Mouse (Mus musculus) bone marrow macrophage, adult 2 months (primary cell): Measurements from ENCODE around the gene Atp6v0a4. TPM values are rescaled to one million over a fixed set of nuclear protein-coding genes. Genes with fewer than 3 reads are reported as not detected.

ENCODE experiments used
- H3K27ac ChIP-seq: 2 replicates; pipeline ENCODE4 v1.5.1; 2012; ENCODE audit warnings: low read depth, low read length; ENCODE audit not compliant: insufficient read depth
- H3K4me1 ChIP-seq: 2 replicates; pipeline ENCODE4 v1.6.1; 2012; ENCODE audit warnings: low read length; ENCODE audit not compliant: control insufficient read depth, insufficient read depth
- H3K4me3 ChIP-seq: 2 replicates; pipeline ENCODE4 v1.5.1; 2012; ENCODE audit warnings: mild to moderate bottlenecking, low read length, moderate library complexity; ENCODE audit not compliant: insufficient read depth
- CTCF ChIP-seq: IDR thresholded peaks from 2 replicates; pipeline ENCODE4 v1.5.1; 2012; ENCODE audit warnings: low read depth, mild to moderate bottlenecking, low read length, moderate library complexity
- POLR2A ChIP-seq: IDR thresholded peaks from 2 replicates; pipeline ENCODE4 v1.6.1; 2012; ENCODE audit warnings: mild to moderate bottlenecking, low read depth, low read length, borderline replicate concordance
- polyA plus RNA-seq: library from polyadenylated mRNA; stranded (reverse); fragments of >200 nt; gene quantifications from 2 replicates; pipeline ENCODE4 v1.2.4, GENCODE M21; 2012; ENCODE audit not compliant: missing spikeins, insufficient read depth, insufficient read length

The Atp6v0a4 gene
- polyA plus RNA-seq, 1 experiment = not detected

DNA sequence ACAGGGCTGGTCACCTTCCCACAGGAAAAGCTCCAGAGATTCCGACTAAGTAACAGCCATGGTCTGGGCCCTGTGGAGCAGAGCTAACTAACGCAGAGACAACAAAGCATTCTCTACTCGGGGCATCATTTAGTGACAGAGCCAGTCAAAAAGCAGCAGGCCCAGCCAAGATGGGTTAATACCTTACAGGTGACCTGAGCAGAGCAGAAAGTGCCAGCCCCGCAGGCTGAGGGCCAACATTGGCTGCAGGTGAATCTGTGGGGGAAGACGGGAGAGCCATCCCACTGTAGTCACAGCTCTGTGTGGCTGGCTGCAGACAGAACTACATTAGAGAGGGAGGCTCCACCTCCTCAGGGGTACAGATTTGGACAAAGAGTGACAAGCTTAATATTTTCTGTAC lies 22.9 kb upstream of the Atp6v0a4 start:
- Histone ChIP-seq H3K4me1 (no peaks in the 10 kb centered on the region), H3K27ac (no peak overlapping the region), H3K4me3 (no peak overlapping the region)
- TF ChIP-seq POLR2A (no peak), CTCF (no peak)

- no peak overlapping the region for H3K4me3 ChIP-seq
- no peak overlapping the region for H3K27ac ChIP-seq
- H3K4me1 ChIP-seq = no peaks in the 10 kb centered on the region
- TF ChIP-seq CTCF = no peak
- TF ChIP-seq POLR2A = no peak
Observed at GRCm38 (mm10) chr6:38145463-38146065, 21.2 kb upstream of the Atp6v0a4 start.

GRCm38 (mm10) chr6:38144161-38144998 lies 20.0 kb upstream of the Atp6v0a4 start:
- Histone ChIP-seq H3K27ac (no peak overlapping the region), H3K4me3 (no peak overlapping the region), H3K4me1 (no peaks in the 10 kb centered on the region)
- no peak for TF ChIP-seq POLR2A
- TF ChIP-seq CTCF = no peak

- no peaks in the 10 kb centered on the region for H3K4me1 ChIP-seq
- no peak overlapping the region for H3K27ac ChIP-seq
- H3K4me3 ChIP-seq = no peak overlapping the region
- TF ChIP-seq CTCF (no peak), POLR2A (no peak)
Observed at GRCm38 (mm10) chr6:38140402-38140801, 16.0 kb upstream of the Atp6v0a4 start.

- Histone ChIP-seq H3K4me1 (no peaks in the 10 kb centered on the region), H3K27ac (no peak overlapping the region), H3K4me3 (no peak overlapping the region)
- no peak for TF ChIP-seq POLR2A
- no peak for TF ChIP-seq CTCF
Observed at GRCm38 (mm10) chr6:38139086-38139485, 14.7 kb upstream of the Atp6v0a4 start.

DNA sequence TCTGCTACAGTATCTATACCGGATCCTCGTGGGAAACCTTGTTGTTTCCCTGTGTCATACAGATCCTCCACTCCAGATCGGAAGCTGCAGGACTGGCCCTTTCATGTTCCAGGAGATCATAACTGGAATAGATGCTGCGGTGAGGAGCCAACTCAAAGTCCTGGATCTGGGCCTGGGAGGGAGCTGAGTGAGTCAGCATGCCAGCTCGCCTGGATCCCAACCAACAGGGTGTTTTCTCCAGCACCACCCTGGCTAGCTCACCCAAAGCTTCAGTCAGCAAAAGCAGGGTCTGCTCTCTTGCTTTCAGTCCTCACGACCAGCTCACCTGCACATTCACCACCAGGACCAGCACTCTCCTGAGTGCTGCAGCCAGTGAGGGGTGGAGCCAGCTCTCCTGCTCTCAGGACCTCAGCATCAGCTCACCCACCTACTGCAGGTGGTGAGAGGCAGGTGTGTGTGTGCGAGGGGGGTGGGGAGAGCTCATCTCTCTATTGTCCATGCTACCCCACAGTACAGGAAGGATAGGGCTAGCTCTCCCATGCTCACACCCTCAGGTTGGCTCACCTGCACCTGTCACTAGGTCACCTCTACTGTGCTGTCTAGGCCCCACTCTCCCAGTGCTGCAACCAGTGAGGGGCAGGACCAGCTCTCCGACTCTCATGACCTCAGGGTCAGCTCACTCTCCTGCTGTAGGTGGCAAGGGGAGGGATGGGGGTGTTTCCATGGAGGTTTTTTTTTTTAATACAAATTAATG lies 10.6 kb upstream of the Atp6v0a4 start:
- Histone ChIP-seq H3K4me1 (no peaks in the 10 kb centered on the region), H3K27ac (no peak overlapping the region), H3K4me3 (no peak overlapping the region)
- no peak for TF ChIP-seq POLR2A
- no peak for TF ChIP-seq CTCF

DNA sequence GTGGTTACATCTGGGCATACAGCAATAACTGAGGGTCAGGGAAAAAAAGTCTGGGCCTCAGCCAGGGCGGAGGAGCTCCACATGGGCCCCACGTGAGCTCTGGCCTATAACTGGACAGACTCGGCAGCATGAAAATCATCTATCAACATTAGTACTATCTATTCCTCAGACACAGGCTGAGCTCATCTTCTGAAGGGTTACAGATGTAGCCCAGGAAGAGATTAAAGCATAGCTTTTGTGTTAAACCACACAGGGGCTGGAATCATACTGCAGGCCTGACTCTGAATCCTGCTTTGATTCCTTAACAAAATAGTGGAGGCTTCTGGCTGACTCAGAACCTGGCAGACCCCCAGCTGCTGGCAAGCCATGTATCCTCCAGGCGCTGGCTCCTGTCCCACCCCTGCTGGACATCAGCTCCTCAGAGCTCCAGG lies 7.4 kb upstream of the Atp6v0a4 start:
- no peak overlapping the region for H3K4me3 ChIP-seq
- H3K27ac ChIP-seq = no peak overlapping the region
- no peak for TF ChIP-seq CTCF
- no peak for TF ChIP-seq POLR2A
- H3K4me1 ChIP-seq = no peaks in the 10 kb centered on the region

DNA sequence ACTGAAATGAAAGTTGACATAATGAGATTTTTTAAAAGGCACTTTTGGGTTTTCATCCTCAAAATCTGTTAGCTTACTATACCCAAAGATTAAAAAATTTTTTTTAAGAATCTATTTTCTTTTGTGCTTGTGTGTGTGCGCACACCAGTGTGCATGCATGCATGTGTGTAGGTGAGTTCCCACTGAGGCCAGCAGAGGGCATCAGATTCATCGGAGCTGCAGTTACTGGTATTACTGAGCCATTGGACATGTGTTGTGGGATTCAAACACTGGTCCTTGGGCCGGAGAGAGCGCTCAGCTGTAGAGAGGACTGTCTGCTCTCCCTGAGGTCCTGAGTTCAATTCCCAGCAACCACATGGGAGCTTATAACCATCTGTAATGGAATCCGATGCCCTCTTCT lies 5.5 kb upstream of the Atp6v0a4 start:
- TF ChIP-seq CTCF = no peak
- H3K4me3 ChIP-seq = no peak overlapping the region
- H3K4me1 ChIP-seq = no peaks in the 10 kb centered on the region
- no peak overlapping the region for H3K27ac ChIP-seq

GRCm38 (mm10) chr6:38128115-38128514 lies 3.7 kb upstream of the Atp6v0a4 start:
- H3K27ac ChIP-seq = no peak overlapping the region
- TF ChIP-seq CTCF (no peak), POLR2A (no peak)
- no peaks in the 10 kb centered on the region for H3K4me1 ChIP-seq
- no peak overlapping the region for H3K4me3 ChIP-seq

DNA sequence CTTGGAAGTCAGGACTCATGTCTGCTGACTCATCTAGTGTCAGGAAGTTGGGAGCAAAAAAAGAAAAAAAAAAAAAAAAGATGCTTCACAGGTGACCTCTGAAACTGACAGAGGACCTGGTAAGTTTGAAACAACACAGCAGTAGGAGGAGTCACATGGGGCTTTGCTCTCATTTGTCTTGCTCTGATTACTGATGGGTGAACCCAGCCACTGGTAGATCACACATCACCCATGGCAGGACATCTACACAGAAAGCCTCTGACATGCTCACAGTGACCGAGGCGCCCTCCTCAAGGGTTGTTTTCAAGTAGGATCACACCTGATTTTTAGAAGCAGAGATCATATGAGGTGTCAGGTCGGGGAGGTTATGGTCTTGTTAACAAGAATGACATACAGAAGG lies 1.1 kb upstream of the Atp6v0a4 start:
- TF ChIP-seq POLR2A (no peak), CTCF (no peak)
- H3K27ac ChIP-seq = no peak overlapping the region
- no peak overlapping the region for H3K4me3 ChIP-seq
- H3K4me1 ChIP-seq = no peaks in the 10 kb centered on the region
